Comparison of ENCODE assay signal across 9 mouse cellular contexts in genomic region chr8:117626040-117626838, GRCm38 (mm10). TPM values are rescaled to one million over a fixed set of nuclear protein-coding genes. Genes with fewer than 3 reads are reported as not detected.
DNase-seq lines count a peak whose midpoint lies in the region; ATAC-seq lines count a peak whose summit lies in the region.
"Had no signal": no experiment of that assay in that cellular context is flagged by ENCODE, and none has a peak within 500 bp of the region (broad histone marks: within the 10 kb centered on the region; RNA-seq: fewer than 3 reads in every experiment).

No protein-coding gene starts in this region.

- H3K4me3 ChIP-seq in midbrain, embryonic 10.5 days: no peak overlapping the region
- no peak overlapping the region for H3K4me3 ChIP-seq in midbrain, embryonic 15.5 days
- H3K4me3 ChIP-seq in intestine, embryonic 16.5 days (ENCODE audit: low read length): no peak overlapping the region
- H3K4me3 ChIP-seq: erythroblast, embryonic 14.5 days had no signal

- DNase-seq in midbrain, embryonic 10.5 days (ENCODE audit: low spot score): peak; percentile 50
- DNase-seq in brain, adult 2 months (ENCODE audit: low read depth, low spot score): peak; percentile 81
- DNase-seq in fibroblast of lung, adult 2 months (ENCODE audit: low read depth): peak; percentile 36
- DNase-seq in left cerebral cortex, postnatal 14 days (ENCODE audit: low spot score in 2 of 2): peak; percentile 72 to 76
- DNase-seq in neural tube, embryonic 10.5 days (ENCODE audit: extremely low spot score, low spot score): peak; percentile 46
- peak; percentile 65 for DNase-seq in thymus, postnatal 0 days (ENCODE audit: low spot score)

- H3K9me3 ChIP-seq in midbrain, embryonic 10.5 days (replicated peaks): 0 out of 2 replicates have a peak, but pooled peaks cover 3% of the 10 kb centered on the region
- no peaks in the 10 kb centered on the region for H3K9me3 ChIP-seq in midbrain, embryonic 15.5 days
- no peaks in the 10 kb centered on the region for H3K9me3 ChIP-seq in intestine, embryonic 16.5 days (ENCODE audit: control insufficient read depth, low read length)

- no peaks in the 10 kb centered on the region for H3K4me1 ChIP-seq in midbrain, embryonic 10.5 days
- H3K4me1 ChIP-seq in midbrain, embryonic 15.5 days: no peaks in the 10 kb centered on the region
- H3K4me1 ChIP-seq in intestine, embryonic 16.5 days (ENCODE audit: control insufficient read depth, insufficient read depth, low read length): no peaks in the 10 kb centered on the region

- no peak overlapping the region for H3K27ac ChIP-seq in midbrain, embryonic 10.5 days (replicated peaks)
- H3K27ac ChIP-seq in midbrain, embryonic 15.5 days: no peak overlapping the region
- H3K27ac ChIP-seq in intestine, embryonic 16.5 days (ENCODE audit: low read length): no peak overlapping the region

- H3K9ac ChIP-seq in midbrain, embryonic 15.5 days: no peak overlapping the region
- H3K9ac ChIP-seq in intestine, embryonic 16.5 days (ENCODE audit: low read depth, low read length): no peak overlapping the region

- WGBS in midbrain, embryonic 10.5 days: 75% methylated on average over 14 of the region's 14 CpGs
- WGBS in midbrain, embryonic 15.5 days: 71% methylated on average over 14 of the region's 14 CpGs
- WGBS in intestine, embryonic 16.5 days: 70% methylated on average over 14 of the region's 14 CpGs

- no peaks in the 10 kb centered on the region for H3K27me3 ChIP-seq in midbrain, embryonic 10.5 days (ENCODE audit: low read depth, poor library complexity, severe bottlenecking)
- no peaks in the 10 kb centered on the region for H3K27me3 ChIP-seq in midbrain, embryonic 15.5 days (replicated peaks)
- H3K27me3 ChIP-seq in intestine, embryonic 16.5 days (replicated peaks; ENCODE audit: control insufficient read depth, insufficient read depth, low read length): no peaks in the 10 kb centered on the region

- H3K36me3 ChIP-seq in midbrain, embryonic 10.5 days: no peaks in the 10 kb centered on the region
- no peaks in the 10 kb centered on the region for H3K36me3 ChIP-seq in midbrain, embryonic 15.5 days (replicated peaks)
- no peaks in the 10 kb centered on the region for H3K36me3 ChIP-seq in intestine, embryonic 16.5 days (ENCODE audit: control insufficient read depth, insufficient read depth, low read length)

- H3K4me2 ChIP-seq in midbrain, embryonic 15.5 days: no peak overlapping the region
- no peak overlapping the region for H3K4me2 ChIP-seq in intestine, embryonic 16.5 days (ENCODE audit: low read depth, low read length)

- no peak for ATAC-seq in midbrain, embryonic 15.5 days (replicated peaks)
- 0 out of 2 replicates have a peak, but pooled peaks have one; percentile 46 for ATAC-seq in intestine, embryonic 16.5 days

- intact Hi-C loops in left cerebral cortex, postnatal 14 days (cut with DNase I): loop anchor here (10.0 kb wide), 1 partner anchor 1759 kb away; no protein-coding TSS in a partner anchor

RNA-seq across cellular contexts. Expression of gene Sdr42e1, which starts 47.2 kb away (rescaled TPM):
- polyA plus RNA-seq in midbrain, embryonic 10.5 days (2016; fragmentation: Nextera tagmentation; extraction: Ambion mirVana): 0.46 and 0.65 TPM in 2 replicates
- 1.9 and 2.3 TPM in 2 replicates for polyA plus RNA-seq in midbrain, embryonic 15.5 days (2015; fragmentation: Nextera tagmentation; extraction: Ambion mirVana)
- polyA plus RNA-seq in intestine, embryonic 16.5 days (2015; fragmentation: Nextera tagmentation; extraction: Ambion mirVana): 7.9 and 8.7 TPM in 2 replicates
- 1 to 10 TPM; 4.1 to 4.9 TPM for total RNA-seq in left cerebral cortex, postnatal 14 days (2021)
- polyA plus RNA-seq in thymus, postnatal 0 days (2015; fragmentation: Nextera tagmentation; extraction: Ambion mirVana): 2.8 and 3.0 TPM in 2 replicates
- polyA plus RNA-seq: erythroblast, embryonic 14.5 days had no signal
